Mouse (Mus musculus) ES-CJ7 (cell line): ENCODE measurements around the gene Zfp873.
A peak's percentile ranks its signal among the peaks of the same experiment; 100 is the strongest.
"Not testable (repeated sequence)": the region's sequence is repeated elsewhere in the genome, so short reads cannot be mapped to it uniquely, and the experiment has no call there.

Experiments used
- DNase-seq: peaks from one replicate; pipeline ENCODE4 v3.0.0; 2011; ENCODE audit warnings: low read depth, low spot score

The Zfp873 gene

DNA sequence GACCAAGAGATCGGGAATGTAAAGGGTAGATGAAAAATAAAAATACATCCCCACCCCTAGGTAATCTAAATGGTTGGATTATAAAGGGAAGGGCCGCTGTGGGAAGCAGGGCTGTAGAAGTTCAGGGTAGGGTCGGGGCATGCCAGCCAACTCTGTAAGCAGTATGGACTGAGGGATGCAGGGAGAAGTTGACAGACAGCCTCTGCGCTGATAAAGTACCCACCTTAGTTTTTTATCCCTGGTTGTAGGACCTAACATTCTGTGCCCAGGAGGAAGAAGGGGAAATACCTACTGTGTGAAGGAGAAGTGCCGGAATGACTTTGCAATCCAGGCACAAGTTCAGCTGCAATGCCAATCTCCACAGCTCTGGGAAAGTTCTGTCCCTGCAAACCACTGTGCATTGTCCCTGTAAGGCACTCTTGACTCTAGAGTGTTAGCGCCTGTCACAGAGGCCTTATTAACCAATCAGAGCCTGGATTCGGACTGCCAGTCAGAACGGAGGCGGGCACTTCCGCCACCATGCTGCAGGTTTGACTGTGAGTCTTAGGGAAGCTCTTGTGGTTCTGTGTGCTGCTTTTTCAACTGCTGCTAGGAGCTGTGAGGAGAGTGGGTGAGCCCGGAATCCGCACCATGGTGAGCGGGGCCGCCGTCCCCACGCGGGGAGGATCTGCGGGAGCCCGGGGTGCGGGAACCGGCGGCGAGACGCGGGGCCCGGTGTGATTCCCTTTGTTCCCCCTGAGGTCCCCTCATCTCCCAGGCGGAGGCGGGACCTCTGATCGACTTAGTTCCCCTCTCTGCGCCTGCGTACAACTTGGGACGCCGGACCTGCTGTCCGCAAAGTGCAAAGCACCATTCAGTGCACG is at the start of gene Zfp873:
Gene Zfp873 (plus strand): TSS at position 527 of the 863 bp plus-strand sequence.
- DNase-seq: peak; percentile 98

DNA sequence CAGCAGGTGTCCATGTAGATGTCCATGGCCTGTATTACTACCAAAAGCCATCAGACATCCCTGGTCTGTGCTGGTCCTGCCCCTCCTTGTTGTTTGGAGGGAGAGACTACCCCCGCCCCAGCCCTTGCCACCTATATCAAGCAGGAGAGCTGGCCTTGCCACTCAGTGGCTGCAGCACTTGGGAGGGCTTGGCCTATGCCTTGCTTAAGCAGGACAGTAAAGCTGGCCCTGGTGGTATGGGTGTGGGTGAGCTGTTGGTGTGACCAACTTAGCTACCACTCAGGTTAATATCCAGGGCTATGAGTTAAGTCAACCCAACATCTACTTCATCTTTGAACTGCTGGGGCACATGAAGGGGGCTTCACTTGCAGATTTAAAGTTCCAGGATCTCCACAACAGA is 44.7 kb upstream of the Zfp873 start:
- DNase-seq: not testable (repeated sequence)

DNA sequence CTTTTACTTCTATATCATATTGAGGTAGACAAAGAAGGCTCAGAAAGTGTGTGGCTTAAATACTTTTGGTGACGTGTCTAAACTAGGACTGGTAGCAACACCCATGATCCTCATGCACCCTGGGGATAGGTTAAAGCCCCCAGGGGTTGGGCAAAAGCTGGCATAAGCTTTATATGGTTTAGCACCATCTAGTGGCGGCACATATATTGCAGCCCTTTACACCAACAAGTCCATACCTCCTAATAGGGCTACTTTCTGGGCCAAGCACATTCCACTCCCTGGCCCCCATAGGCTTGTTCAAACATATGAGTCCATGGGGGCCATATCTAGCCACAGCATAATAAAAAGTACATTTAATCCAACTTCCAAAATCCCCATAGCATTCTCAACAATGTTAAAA is 43.1 kb upstream of the Zfp873 start:
- DNase-seq: peak; percentile 87

DNA sequence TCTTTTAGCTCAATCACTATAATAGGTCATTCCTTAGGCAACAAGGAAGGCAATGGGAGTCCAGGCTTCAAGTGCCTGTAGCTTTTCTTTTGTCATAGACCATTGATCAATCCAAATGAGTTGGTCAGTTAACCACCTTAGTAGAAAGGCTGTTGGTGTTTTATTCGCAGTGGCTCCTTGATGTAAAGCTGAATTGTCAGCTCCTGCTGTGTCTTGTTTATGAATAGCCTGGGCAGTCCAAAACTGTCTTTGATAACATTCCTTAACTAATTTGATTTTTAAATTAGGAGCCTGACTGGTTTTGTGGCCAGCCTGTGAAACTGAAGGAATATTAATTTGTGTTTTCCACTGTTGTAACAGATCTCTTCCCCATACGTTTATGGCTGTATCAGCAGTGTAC is 5.7 kb upstream of the Zfp873 start:
- no peak for DNase-seq

DNA sequence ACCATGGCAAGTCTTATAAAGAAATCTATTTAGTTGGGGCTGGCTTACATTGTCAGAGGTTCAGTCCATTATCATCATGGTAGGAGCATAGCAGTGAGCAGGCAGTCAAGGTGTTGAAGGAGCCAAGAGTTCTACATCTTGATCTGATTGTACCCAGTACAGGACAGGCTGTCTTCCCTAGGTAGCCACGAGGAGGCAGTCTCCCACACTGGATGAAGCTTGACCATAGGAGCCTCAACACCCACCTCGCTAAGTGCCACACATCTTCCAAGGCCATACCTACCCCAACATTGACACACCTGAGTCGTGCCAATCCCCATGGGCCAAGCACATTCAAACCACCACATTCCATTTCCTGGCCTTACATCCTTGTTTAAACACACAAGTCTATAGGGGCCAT is 1.3 kb upstream of the Zfp873 start:
- peak; percentile 59 for DNase-seq

DNA sequence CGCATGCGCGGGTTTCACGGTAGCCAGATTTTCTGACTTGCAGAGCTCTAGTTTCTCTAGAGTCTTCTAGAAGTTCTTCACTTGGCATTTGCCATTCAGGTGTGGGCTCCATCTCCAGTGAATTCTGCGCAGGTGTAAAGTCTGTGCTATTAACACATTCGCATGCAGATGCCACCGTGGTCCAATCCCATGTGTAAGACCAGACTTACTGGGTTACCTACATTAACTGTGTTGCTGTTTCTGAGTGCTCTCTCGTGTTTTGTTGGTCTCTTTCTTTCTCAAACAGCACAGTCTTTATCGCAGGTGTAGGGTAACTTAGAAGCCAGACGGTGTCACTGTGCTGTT is 509 bp downstream of the Zfp873 start:
- not testable (repeated sequence) for DNase-seq

DNA sequence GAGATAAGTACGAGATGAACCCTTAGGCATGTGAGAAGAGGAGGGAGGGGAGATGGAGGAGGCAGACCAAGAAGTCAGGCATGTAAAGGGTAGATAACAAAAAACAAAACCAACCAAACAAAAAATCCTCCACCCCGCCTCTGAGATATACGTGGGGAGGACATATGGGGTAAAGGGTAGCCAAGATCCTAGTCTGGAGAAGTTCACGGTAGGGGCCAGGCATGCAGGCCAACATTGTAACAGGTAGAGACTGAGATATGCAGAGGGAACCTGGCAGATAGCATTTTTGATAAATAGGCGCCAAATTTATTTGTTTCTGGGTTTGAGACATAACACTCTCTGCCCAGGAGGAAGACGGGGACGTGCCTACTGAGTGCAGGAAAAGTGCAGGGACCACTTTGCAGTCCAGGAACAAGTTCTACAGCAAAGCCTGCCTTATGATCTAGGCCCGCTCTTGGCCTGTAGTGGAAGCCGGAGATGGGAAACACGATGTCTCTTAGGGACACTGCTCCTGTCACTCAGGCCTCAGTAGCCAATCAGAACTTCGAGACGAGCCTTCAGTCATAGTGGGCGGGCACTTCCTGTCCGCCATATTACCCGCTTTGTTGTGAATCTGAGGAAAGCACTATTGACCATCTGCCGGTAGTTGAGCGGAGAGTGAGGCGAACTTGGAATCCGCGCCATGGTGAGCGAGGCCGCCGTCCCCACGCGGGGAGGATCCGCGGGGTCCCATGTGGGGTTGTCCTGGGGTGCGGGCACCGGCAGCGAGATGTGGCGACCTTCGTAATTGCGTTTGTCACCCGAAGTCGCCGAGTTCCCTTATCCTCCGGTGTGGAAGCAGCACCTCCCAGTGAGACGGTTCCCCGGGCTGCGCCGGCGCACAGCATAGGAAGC is 35.1 kb downstream of the Zfp873 start, which contains the start of gene BC024063:
Gene BC024063 (plus strand): TSS at position 626 of the 894 bp plus-strand sequence.
- DNase-seq: peak; percentile 95

DNA sequence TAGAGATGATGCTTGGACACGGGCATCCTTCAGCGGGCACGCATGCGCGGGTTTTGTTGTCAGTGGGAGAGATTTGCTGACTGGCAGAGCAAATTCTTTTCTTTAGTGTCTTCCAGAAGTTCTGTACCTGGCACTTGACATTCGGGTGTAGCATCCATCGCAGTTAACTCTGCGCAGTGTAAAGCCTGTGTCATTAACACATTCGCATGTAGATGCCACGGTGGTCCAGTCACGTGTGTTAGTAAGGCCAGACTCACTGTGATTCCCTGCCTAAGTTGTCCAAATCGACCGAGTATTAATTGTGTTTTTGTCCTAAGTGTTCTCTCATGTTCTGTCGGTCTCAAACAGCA is 35.7 kb downstream of the Zfp873 start:
- DNase-seq: not testable (repeated sequence)
